Mouse (Mus musculus): ENCODE measurements around the gene Myo1f. TPM values are rescaled to one million over a fixed set of nuclear protein-coding genes. Genes with fewer than 3 reads are reported as not detected.

The Myo1f gene
- total and polyA plus RNA-seq, 3 experiments = 13.6 to 27.5 (median 19.5) TPM

GRCm38 (mm10) chr17:33513874-33514273 is 41.6 kb upstream of the Myo1f start:
- H3K36me3 ChIP-seq (replicated peaks in 1 of 2; ENCODE audit: control insufficient read depth in 1 of 2, insufficient read depth in 1 of 2, low read length in 1 of 2) = no peaks in the 10 kb centered on the region
- H3K79me2 ChIP-seq (replicated peaks; ENCODE audit: control insufficient read depth, extremely low read depth, insufficient read depth, poor library complexity, severe bottlenecking) = no peaks in the 10 kb centered on the region
- H3K4me1 ChIP-seq (ENCODE audit: control insufficient read depth in 1 of 2, insufficient read depth in 2 of 2) = no peaks in the 10 kb centered on the region
- no peak overlapping the region for H3K4me2 ChIP-seq (ENCODE audit: insufficient read depth, low read depth, poor library complexity, severe bottlenecking)
- H3K4me3 ChIP-seq (replicated peaks in 1 of 3; ENCODE audit: low read depth in 2 of 3, low read length in 2 of 3, poor library complexity in 1 of 3) = no peak overlapping the region
- H3K27me3 ChIP-seq (replicated peaks) = peaks cover 5% of the 10 kb centered on the region
- no peak overlapping the region for H3K27ac ChIP-seq (ENCODE audit: insufficient read depth, low read depth)
- DNase-seq (ENCODE audit: extremely low read depth) = peak; percentile 39
- dilution Hi-C loops (cut with MboI; ENCODE audit: extremely low pct_ligation_motif_present, extremely low pct_unique_long_range_greater_than_20kb, low sequenced_read_pairs) (no loop called here), in situ Hi-C loops (cut with MboI; ENCODE audit: low pct_ligation_motif_present, low pct_unique_long_range_greater_than_20kb, low sequenced_read_pairs) (no loop called here)
- no peaks in the 10 kb centered on the region for H3K9me3 ChIP-seq (replicated peaks; ENCODE audit: low read length)
- TF ChIP-seq IRF4 (IDR thresholded peaks at IDR 0.05; ENCODE audit: low read depth, low read length) (no peak), NELFE (IDR thresholded peaks at IDR 0.05; ENCODE audit: low read depth, low read length) (no peak), GABPA (IDR thresholded peaks at IDR 0.05; ENCODE audit: insufficient replicate concordance, low read depth, low read length) (no peak), CHD1 (IDR thresholded peaks at IDR 0.05; ENCODE audit: low read depth, low read length) (no peak), MEF2A (IDR thresholded peaks at IDR 0.05; ENCODE audit: borderline replicate concordance, low read depth, low read length) (no peak), ZC3H11A (IDR thresholded peaks at IDR 0.05; ENCODE audit: low read depth, low read length) (no peak), ETS1 (conservative IDR thresholded peaks at IDR 0.05; ENCODE audit: low read depth, low read length) (no peak), SMC3 (IDR thresholded peaks at IDR 0.05; ENCODE audit: low read depth, low read length) (peak; percentile 66), RCOR1 (conservative IDR thresholded peaks at IDR 0.05; ENCODE audit: low read depth, low read length) (no peak), CTCF (conservative IDR thresholded peaks at IDR 0.05 in 1 of 2, IDR thresholded peaks at IDR 0.05 in 1 of 2; ENCODE audit: low read depth in 2 of 2, low read length in 2 of 2) (peak in 1 of 2 experiments; percentile 74; a peak in 2 of 4 replicates), SIN3A (IDR thresholded peaks at IDR 0.05; ENCODE audit: low read length) (no peak), HCFC1 (IDR thresholded peaks at IDR 0.05; ENCODE audit: low read depth, low read length) (no peak), MXI1 (IDR thresholded peaks at IDR 0.05; ENCODE audit: low read depth, low read length) (no peak), ZNF384 (IDR thresholded peaks at IDR 0.05; ENCODE audit: low read depth, low read length) (no peak), JUND (conservative IDR thresholded peaks at IDR 0.05; ENCODE audit: low read depth, low read length) (no peak), TBP (conservative IDR thresholded peaks at IDR 0.05; ENCODE audit: low read depth, low read length) (no peak), USF2 (conservative IDR thresholded peaks at IDR 0.05; ENCODE audit: low read depth, low read length) (no peak), MYC (IDR thresholded peaks at IDR 0.05; ENCODE audit: low read depth, low read length) (0 out of 2 replicates have a peak, but pooled peaks have one; percentile 19), EP300 (IDR thresholded peaks at IDR 0.05; ENCODE audit: low read length) (no peak), POLR2AphosphoS2 (IDR thresholded peaks at IDR 0.05; ENCODE audit: low read depth, low read length) (no peak), RAD21 (IDR thresholded peaks at IDR 0.05; ENCODE audit: low read depth, low read length) (peak; percentile 63), TCF12 (IDR thresholded peaks at IDR 0.05; ENCODE audit: low read depth, low read length) (no peak), ZKSCAN1 (IDR thresholded peaks at IDR 0.05; ENCODE audit: borderline replicate concordance, low read depth, low read length) (no peak)
- no peak overlapping the region for H3K9ac ChIP-seq (ENCODE audit: insufficient read depth, low read depth)

All from CH12.LX (cell line).